Mouse (Mus musculus): ENCODE results near the gene Trpm3.
A peak's percentile ranks its signal among the peaks of the same experiment; 100 is the strongest.
"Not testable (repeated sequence)": the region's sequence is repeated elsewhere in the genome, so short reads cannot be mapped to it uniquely, and the experiment has no call there.

The Trpm3 gene

DNA sequence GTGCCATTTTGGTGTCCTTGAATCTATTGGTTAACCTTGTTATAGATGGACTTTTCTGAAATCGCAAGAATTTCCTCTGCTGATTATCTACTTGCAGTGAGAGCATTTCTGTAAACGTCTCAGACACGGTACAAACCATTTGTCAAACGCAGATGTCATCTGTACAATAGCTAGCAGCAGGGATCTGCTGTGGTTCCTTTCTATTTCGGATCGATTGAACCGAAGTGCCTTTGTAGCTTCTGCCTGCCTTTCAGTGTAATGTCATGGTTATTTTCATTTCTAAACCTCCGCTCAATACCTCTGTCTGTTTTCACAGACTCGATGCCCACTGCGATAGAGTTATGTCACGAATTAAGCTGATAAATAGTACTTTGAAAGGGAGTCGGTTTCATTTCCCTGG lies 708.9 kb downstream of the Trpm3 start:
- no peak for DNase-seq (ENCODE audit: low spot score in 2 of 2)

DNA sequence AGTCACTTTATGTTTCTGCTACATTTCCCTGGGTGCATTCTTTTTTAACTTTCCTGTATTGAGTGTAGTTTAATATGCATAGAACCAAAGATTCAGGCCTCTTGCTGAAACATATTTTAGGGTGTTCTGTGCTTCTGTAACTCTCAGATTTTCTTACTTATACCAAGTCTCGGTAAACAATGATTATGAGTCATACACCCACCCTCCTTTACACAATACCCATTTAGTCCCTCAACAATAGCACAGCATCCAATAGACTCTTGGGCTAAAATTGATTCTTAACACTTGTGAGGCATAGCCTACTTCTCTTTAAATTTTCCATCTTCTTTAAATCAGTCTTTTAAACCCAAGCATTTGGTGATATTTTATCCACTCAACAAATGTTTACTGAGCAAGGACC lies 709.4 kb downstream of the Trpm3 start:
- no peak for DNase-seq (ENCODE audit: low spot score in 2 of 2)

DNA sequence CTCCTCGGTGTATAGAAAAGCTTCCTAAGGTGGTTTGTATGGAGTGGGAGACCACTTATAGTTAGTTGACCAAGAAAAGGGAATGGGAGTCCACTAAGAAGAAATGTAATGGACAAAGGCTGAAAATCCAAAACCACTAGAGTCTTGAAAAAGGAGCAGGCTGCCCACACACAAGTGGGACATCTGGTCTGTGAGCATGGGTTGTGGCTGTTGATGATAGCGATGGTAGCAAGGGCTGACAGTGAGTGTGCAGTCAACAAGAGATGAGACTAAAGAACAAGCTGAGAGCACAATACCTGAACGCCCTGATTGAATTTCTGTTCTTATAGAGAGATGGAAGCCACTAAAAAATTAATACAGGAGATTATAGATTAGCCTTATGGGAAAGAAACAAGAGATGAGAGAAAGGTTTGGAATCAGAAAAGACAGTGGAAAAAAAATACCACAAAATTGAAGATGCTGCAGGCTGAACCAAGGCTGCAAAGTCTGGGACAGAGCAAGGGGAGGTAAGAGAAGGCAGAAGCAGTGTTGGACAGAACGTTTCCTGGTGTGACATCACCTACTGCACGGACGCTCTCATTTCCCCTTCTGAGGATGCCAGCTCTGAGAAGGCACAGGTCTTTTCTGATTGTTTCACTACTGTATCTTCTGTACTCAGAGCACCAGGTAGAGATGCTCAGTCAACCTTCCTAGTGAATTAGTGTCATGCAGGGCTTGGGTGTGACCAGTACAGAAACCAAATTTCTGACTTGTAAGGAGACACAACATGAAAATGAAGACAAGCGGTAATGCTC lies 710.1 kb downstream of the Trpm3 start:
- no peak for DNase-seq (ENCODE audit: low spot score in 2 of 2)

DNA sequence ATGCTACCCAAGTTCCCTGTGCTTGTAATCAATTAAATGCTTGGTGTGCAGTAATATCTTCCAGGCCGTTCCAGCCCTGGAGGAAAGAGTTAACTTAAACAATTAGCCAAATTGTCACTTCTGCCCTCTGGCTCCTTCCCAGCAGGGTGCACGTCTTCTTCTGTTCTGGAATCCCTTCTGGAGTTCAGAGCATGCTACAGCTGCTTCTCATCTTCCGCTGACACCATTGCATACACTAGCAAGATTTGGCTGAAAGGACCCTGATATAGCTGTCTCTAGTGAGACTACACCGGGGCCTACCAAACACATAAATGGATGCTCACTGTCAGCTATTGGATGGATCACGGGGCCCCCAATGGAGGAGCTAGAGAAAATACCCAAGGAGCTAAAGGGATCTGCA lies 712.6 kb downstream of the Trpm3 start:
- DNase-seq (ENCODE audit: low spot score in 2 of 2) = not testable (repeated sequence)

DNA sequence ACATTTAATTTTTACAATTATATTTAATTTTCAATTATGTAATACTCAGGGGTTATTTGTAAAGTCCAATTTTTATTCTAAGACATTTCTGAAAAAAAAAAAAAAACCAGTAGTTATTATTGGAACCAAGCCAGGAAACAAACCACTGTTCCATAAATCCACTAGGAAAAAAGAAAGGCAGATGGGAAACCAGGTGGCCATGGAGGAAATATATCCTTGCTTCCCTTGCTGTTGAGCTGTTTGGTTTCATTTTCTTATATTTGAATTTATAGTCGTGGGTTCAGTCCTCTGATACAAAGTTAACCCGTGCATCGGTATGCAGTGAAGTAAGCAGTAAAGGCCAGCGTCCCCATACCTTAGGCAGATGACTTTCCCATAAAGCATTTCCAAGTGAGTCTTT lies 720.8 kb downstream of the Trpm3 start:
- no peak for DNase-seq (ENCODE audit: low spot score in 2 of 2)

DNA sequence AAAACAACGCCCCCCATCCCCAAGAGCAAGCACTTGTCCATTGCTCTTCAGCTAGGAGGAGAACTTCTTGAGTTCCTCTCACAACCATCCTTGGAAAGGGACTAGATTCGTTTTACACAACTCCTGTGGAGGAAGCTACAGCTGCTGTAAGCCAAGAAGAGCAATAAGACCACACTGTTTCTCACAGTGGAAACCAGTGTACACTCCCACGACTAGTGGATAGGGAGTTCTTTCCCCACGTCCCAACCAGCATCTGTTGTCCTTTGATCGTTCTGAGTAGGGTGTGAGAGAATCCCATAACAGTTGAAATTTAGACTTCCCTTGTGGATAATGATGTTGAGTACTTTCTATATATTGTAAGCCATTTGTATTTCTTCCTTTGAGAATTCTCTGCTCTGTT lies 728.6 kb downstream of the Trpm3 start:
- DNase-seq (ENCODE audit: low spot score in 2 of 2) = no peak

- DNase-seq (ENCODE audit: low spot score in 2 of 2) = no peak
Measured at GRCm38 (mm10) chr19:22869853-22870252, 731.0 kb downstream of the Trpm3 start.

GRCm38 (mm10) chr19:22872456-22872855 lies 733.6 kb downstream of the Trpm3 start:
- DNase-seq (ENCODE audit: low spot score in 2 of 2) = no peak

GRCm38 (mm10) chr19:22880199-22880598 lies 741.4 kb downstream of the Trpm3 start:
- DNase-seq (ENCODE audit: low spot score in 2 of 2) = no peak

DNA sequence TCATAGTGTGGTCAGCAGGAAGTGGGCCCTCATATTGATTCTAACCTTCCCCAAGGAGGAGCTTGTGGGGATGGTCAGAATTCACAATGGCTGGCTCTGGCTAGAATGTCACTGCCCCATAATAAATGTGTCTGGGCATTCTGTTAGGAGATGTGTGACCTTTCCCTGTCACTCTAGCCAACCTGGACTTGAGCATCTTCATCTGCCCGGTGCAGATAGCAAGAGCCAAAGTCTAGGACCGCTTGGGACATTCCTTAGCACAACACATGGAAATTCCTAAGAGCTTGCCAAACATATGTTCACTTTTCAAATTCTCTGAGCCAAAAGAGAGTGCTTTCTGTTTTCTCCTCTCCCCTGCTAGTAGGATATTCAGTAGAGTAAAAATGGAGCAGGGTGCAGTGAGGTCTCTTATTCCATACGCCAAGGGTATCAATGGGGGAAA lies 743.8 kb downstream of the Trpm3 start:
- DNase-seq (ENCODE audit: low spot score in 2 of 2) = no peak

DNA sequence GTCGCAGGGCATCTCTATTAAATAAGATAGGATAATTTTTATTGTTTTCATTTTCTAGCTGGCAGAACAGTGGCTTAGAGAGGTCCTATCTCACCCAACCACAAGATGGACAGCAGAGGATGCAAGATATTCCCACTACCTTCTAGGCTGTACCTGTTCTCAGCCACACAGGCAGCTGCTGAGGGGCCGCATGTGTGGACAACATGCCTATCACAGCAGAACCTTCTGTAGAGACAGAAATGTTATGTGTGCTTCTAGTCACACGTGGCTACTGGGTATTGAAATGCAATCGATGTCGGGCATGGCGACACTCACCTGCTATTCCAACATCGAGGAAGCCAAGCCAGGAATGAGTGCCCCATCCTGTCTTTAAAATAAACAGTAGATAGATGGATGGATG lies 744.3 kb downstream of the Trpm3 start:
- DNase-seq (ENCODE audit: low spot score in 2 of 2) = no peak

GRCm38 (mm10) chr19:22883744-22884317 lies 745.0 kb downstream of the Trpm3 start:
- no peak for DNase-seq (ENCODE audit: low spot score in 2 of 2)

GRCm38 (mm10) chr19:22884357-22884756 lies 745.5 kb downstream of the Trpm3 start:
- DNase-seq (ENCODE audit: low spot score in 2 of 2) = no peak

GRCm38 (mm10) chr19:22885051-22885450 lies 746.2 kb downstream of the Trpm3 start:
- no peak for DNase-seq (ENCODE audit: low spot score in 2 of 2)

GRCm38 (mm10) chr19:22901892-22902291 lies 763.0 kb downstream of the Trpm3 start:
- no peak for DNase-seq (ENCODE audit: low spot score in 2 of 2)

- no peak for DNase-seq (ENCODE audit: low spot score in 2 of 2)
Measured at GRCm38 (mm10) chr19:22902386-22902785, 763.5 kb downstream of the Trpm3 start.

DNA sequence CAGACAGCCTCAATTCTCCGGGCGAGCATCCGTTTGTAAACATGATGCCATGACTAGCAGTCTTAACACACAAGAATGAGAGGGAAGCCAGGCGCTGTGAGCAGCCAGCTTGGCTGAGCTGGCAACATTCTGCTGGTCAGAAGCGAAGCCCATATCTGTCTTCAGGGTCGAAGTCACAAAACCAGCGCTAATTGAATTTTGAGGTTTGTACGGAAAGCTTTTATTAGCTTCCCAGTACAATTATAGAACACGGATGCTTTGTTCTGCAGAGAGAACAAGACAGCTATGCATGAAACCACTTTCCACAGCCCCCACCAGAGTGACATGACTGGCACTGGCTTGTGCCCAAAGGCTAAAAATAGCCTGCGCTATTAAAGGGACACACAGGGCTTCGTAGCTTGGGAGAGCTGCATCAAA lies 766.2 kb downstream of the Trpm3 start:
- no peak for DNase-seq (ENCODE audit: low spot score in 2 of 2)

- DNase-seq (ENCODE audit: low spot score in 2 of 2) = no peak
Measured at GRCm38 (mm10) chr19:22910686-22911085, 771.8 kb downstream of the Trpm3 start.

DNA sequence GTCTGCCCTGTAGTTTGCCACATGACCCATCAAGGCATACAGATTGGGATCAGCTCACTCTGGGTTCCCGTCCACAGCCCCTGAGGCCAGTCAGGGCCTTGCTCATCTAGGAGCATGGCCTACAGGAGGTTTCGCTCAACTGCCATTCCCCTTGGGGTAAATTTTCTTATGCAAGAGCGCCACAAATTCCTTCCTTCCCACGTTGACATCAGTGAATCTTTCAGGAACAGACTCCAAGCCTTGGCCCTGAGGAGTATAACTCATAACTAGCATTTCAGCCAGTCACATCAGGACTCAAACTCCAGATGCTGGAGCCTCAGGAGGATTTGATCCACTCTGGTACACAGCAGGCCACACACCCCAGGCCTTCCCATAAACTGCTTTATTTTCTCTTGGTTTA lies 774.1 kb downstream of the Trpm3 start:
- DNase-seq (ENCODE audit: low spot score in 2 of 2) = no peak

DNA sequence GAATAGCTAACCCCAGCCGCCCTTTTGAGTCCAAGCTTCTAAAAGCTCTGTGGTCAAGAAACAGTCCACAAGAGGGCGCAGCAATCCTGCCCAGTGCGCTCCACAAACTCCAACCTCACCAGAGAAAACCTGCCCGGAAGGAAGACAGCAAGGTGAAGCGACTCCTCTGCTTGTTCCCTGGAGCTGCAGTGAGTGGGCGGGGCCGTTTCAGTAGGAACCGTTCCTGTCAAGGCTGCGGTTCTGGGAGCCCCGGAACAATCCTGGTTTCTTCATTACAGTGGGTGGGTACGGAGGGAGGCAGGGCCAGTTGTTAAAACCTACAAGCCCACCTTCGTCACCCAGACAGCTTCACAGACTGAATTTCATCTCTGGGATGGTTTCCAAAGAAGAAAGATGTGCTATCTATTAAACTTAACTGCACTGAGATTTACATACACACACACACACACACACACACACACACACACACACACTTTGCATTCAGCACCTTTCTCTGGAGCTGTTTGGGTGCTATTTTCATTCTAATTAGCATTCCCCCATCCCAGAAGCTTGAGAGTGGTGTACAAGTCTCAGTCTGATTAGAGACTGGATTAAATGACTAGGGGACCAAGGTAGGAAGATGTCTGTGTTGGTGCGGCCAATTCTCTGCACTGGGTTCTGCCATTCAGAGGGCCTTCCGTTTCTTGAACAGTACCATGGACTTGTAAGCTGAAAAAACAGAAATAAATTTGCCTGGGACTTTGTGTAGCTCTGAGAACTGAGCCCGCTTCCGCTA lies 777.2 kb downstream of the Trpm3 start:
- peak; percentile 39 to 72 for DNase-seq (ENCODE audit: low spot score in 2 of 2)

DNA sequence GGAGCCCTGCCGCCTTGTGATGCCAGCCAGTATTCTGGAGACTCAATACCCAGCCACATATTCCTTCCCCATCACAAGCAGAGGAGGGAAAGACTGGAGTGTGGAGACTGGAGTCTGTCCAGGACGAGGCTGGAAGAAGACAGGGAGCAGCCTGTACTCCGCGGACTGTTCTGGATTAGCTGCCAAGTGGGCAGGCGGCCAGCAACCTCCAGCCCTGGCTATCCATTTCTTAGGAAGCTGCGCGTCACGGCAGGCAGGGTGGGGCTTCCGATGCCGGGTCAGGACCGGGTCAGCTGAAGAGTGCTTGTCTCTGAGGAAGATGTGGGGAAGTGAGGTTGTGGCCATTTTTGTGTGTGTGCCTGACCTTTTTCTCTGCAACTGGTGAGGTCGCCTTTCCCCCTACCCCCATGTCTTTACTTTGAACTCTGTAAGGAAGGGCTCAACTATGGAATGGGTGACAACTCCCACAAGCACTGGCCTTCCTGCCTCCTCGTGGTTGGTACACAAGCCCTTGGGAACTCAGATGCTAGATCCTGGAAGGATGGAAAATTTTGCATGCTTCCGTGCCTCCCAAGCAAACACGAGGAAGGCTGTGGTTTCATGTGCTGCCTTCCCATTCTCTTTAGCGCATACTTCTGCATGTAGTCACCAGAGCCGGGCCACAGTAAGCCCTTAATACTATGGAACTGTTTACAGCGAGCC lies 777.9 kb downstream of the Trpm3 start:
- peak; percentile 51 to 69 for DNase-seq (ENCODE audit: low spot score in 2 of 2)

DNA sequence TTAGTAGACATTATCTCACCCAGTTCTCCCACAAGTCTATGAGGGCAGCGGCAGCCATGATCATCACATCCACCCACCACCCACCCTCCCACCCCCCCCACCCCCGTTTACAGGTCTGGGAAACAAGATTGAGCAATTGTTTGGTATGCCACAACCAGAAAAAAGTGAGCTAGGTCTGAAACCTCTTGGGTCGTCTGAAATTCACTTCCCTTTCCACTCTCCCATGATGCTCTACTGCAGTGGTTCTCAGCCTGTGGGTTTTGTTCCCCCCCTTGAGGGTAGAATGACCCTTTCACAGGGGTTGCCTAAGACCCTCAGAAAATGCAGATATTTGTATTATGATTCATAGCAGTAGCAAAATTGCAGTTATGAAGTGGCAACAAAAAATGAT lies 778.5 kb downstream of the Trpm3 start:
- DNase-seq (ENCODE audit: low spot score in 2 of 2) = no peak

Measured in spleen, postnatal 4 days (tissue).